Mouse (Mus musculus): ENCODE measurements at regions not wholly inside any gene's neighbourhood (a gene's known extent, or its start where the extent isn't known, plus 50 kb on each side); places are given as distances from the start of the nearest gene placed in this dataset.
"Not testable (repeated sequence)": the region's sequence is repeated elsewhere in the genome, so short reads cannot be mapped to it uniquely, and the experiment has no call there.

- DNase-seq (ENCODE audit: low read depth, low spot score), result no peak
These were observed 142.0 kb upstream of the Cntnap4 start for GRCm38 (mm10) chr8:112427721-112428389.

- DNase-seq (ENCODE audit: low read depth, low spot score), result no peak
These were observed 157.9 kb upstream of the Cntnap4 start for GRCm38 (mm10) chr8:112411968-112412367.

- DNase-seq (ENCODE audit: low read depth, low spot score), result no peak
These were observed 158.6 kb upstream of the Cntnap4 start for GRCm38 (mm10) chr8:112411213-112411612.

- no peak for DNase-seq (ENCODE audit: low read depth, low spot score)
These were observed 161.6 kb upstream of the Cntnap4 start for GRCm38 (mm10) chr8:112408211-112408735.

- DNase-seq (ENCODE audit: low read depth, low spot score), result no peak
These were observed 165.8 kb upstream of the Cntnap4 start for GRCm38 (mm10) chr8:112404087-112404486.

- DNase-seq (ENCODE audit: low read depth, low spot score), result no peak
These were observed 172.4 kb upstream of the Cntnap4 start for GRCm38 (mm10) chr8:112397438-112397837.

- DNase-seq (ENCODE audit: low read depth, low spot score), result no peak
These were observed 179.7 kb upstream of the Cntnap4 start for GRCm38 (mm10) chr8:112390108-112390507.

GRCm38 (mm10) chr8:112348323-112348722, 221.5 kb upstream of the Cntnap4 start:
- no peak for DNase-seq (ENCODE audit: low read depth, low spot score)

GRCm38 (mm10) chr8:112333171-112333570, 236.7 kb upstream of the Cntnap4 start:
- DNase-seq (ENCODE audit: low read depth, low spot score), result no peak

GRCm38 (mm10) chr8:112332021-112332420, 237.8 kb upstream of the Cntnap4 start:
- no peak for DNase-seq (ENCODE audit: low read depth, low spot score)

GRCm38 (mm10) chr8:112309816-112310215, 260.0 kb upstream of the Cntnap4 start:
- no peak for DNase-seq (ENCODE audit: low read depth, low spot score)

- DNase-seq (ENCODE audit: low read depth, low spot score), result no peak
These were observed 261.5 kb upstream of the Cntnap4 start for GRCm38 (mm10) chr8:112308354-112308753.

- no peak for DNase-seq (ENCODE audit: low read depth, low spot score)
These were observed 272.8 kb upstream of the Cntnap4 start for GRCm38 (mm10) chr8:112297021-112297420.

GRCm38 (mm10) chr8:112283316-112283715, 268.5 kb upstream of the Gm6793 start:
- no peak for DNase-seq (ENCODE audit: low read depth, low spot score)

GRCm38 (mm10) chr8:112269598-112269997, 254.8 kb upstream of the Gm6793 start:
- DNase-seq (ENCODE audit: low read depth, low spot score), result no peak

- DNase-seq (ENCODE audit: low read depth, low spot score), result no peak
These were observed 254.4 kb upstream of the Gm6793 start for GRCm38 (mm10) chr8:112269214-112269566.

- DNase-seq (ENCODE audit: low read depth, low spot score), result no peak
These were observed 253.8 kb upstream of the Gm6793 start for GRCm38 (mm10) chr8:112268544-112269213.

- DNase-seq (ENCODE audit: low read depth, low spot score), result no peak
These were observed 243.2 kb upstream of the Gm6793 start for GRCm38 (mm10) chr8:112257922-112258475.

- no peak for DNase-seq (ENCODE audit: low read depth, low spot score)
These were observed 242.6 kb upstream of the Gm6793 start for GRCm38 (mm10) chr8:112257311-112257894.

- not testable (repeated sequence) for DNase-seq (ENCODE audit: low read depth, low spot score)
These were observed 231.8 kb upstream of the Gm6793 start for GRCm38 (mm10) chr8:112246629-112247028.

- no peak for DNase-seq (ENCODE audit: low read depth, low spot score)
These were observed 223.8 kb upstream of the Gm6793 start for GRCm38 (mm10) chr8:112238681-112239080.

GRCm38 (mm10) chr8:112236751-112237150, 221.9 kb upstream of the Gm6793 start:
- not testable (repeated sequence) for DNase-seq (ENCODE audit: low read depth, low spot score)
